In the genomic region with DNA sequence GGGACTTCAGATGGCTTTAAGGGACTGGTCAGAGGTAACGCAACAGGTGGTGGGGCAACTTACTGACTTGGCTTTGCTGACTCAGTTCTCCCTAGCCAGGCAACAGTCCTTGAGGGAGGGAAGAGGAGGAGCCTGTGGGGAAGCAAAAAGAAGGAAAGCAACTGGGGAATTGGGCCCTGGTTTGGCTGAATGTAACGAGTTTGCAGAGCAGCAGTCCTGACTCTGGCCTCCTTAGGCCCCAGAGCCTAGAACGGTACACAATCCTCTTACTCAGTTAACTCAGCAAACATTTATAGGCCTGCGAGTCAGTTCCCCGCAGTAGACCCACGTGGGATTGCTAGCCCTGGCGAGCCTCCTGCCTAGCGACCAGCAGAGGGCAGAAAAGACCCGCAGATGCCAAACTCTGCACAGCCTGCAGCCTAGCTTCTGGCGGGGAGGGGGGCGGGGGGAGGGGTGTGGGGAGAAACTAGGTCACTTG, we compare ENCODE assay signal across 8 mouse cellular contexts. TPM values are rescaled to one million over a fixed set of nuclear protein-coding genes. Genes with fewer than 3 reads are reported as not detected.
A peak's percentile ranks its signal among the peaks of the same experiment; 100 is the strongest.
DNase-seq lines count a peak whose midpoint lies in the region; ATAC-seq and TF ChIP-seq lines count a peak whose summit lies in the region.

No protein-coding gene starts in this region.

- WGBS in forebrain, embryonic 10.5 days: 0% methylated on average over 11 of the region's 11 CpGs
- 1% methylated on average over 11 of the region's 11 CpGs for WGBS in heart, embryonic 15.5 days
- WGBS in liver, embryonic 14.5 days (ENCODE audit: insufficient replicate concordance): 2% methylated on average over 11 of the region's 11 CpGs
- 1% methylated on average over 10 of the region's 11 CpGs for WGBS in neural tube, embryonic 11.5 days
- WGBS in stomach, postnatal 0 days: 3% methylated on average over 11 of the region's 11 CpGs

- peak; percentile 87 for TF ChIP-seq CTCF in brain, embryonic 14.5 days (IDR thresholded peaks at IDR 0.05; ENCODE audit: borderline replicate concordance, extremely low read depth, insufficient read depth, insufficient read length)
- peak; percentile 74 for TF ChIP-seq CTCF in liver, embryonic 14.5 days (IDR thresholded peaks at IDR 0.05; ENCODE audit: low read depth)
- TF ChIP-seq CTCF in stomach, postnatal 0 days (IDR thresholded peaks at IDR 0.05; ENCODE audit: low read depth): peak; percentile 80

- H3K36me3 ChIP-seq in forebrain, embryonic 10.5 days (replicated peaks): no peaks in the 10 kb centered on the region
- no peaks in the 10 kb centered on the region for H3K36me3 ChIP-seq in heart, embryonic 15.5 days
- H3K36me3 ChIP-seq in liver, embryonic 14.5 days (replicated peaks; ENCODE audit: control insufficient read depth, insufficient read depth, low read depth): no peaks in the 10 kb centered on the region
- no peaks in the 10 kb centered on the region for H3K36me3 ChIP-seq in neural tube, embryonic 11.5 days (ENCODE audit: control insufficient read depth, insufficient read depth, low read length)
- no peaks in the 10 kb centered on the region for H3K36me3 ChIP-seq in stomach, postnatal 0 days (ENCODE audit: control insufficient read depth, insufficient read depth, low read length)

- DNase-seq in CD4-positive helper T cell, adult 2 months (ENCODE audit: low read depth, low spot score): peak; percentile 71
- peak; percentile 81 for DNase-seq in brain, embryonic 14.5 days (ENCODE audit: low read depth)
- DNase-seq in forebrain, embryonic 10.5 days (ENCODE audit: extremely low spot score, low spot score): peak; percentile 80
- DNase-seq in kidney, postnatal 25 days: peak; percentile 77 to 86
- DNase-seq in liver, embryonic 14.5 days (ENCODE audit: low read depth in 3 of 3, low spot score in 3 of 3): peak in 1 of 3 experiments; percentile 19
- DNase-seq in neural tube, embryonic 11.5 days (ENCODE audit: low spot score): peak; percentile 78
- peak; percentile 85 for DNase-seq in stomach, postnatal 0 days (ENCODE audit: low spot score)

- peak overlapping the region; percentile 40; the same call in 1 of the 2 replicates for H3K27ac ChIP-seq in forebrain, embryonic 10.5 days
- H3K27ac ChIP-seq in heart, embryonic 15.5 days: no peak overlapping the region
- no peak overlapping the region for H3K27ac ChIP-seq in liver, embryonic 14.5 days
- H3K27ac ChIP-seq in neural tube, embryonic 11.5 days (ENCODE audit: low read depth, low read length): no peak overlapping the region
- no peak overlapping the region for H3K27ac ChIP-seq in stomach, postnatal 0 days (replicated peaks)

- no peak for TF ChIP-seq POLR2A in brain, embryonic 14.5 days (IDR thresholded peaks at IDR 0.05; ENCODE audit: borderline replicate concordance, extremely low read depth, insufficient read depth, insufficient read length, poor library complexity, severe bottlenecking)

- H3K9me3 ChIP-seq in forebrain, embryonic 10.5 days: no peaks in the 10 kb centered on the region
- H3K9me3 ChIP-seq in heart, embryonic 15.5 days (replicated peaks): no peaks in the 10 kb centered on the region
- H3K9me3 ChIP-seq in liver, embryonic 14.5 days (ENCODE audit: control insufficient read depth, low read length): no peaks in the 10 kb centered on the region
- H3K9me3 ChIP-seq in neural tube, embryonic 11.5 days (ENCODE audit: control insufficient read depth, low read length): no peaks in the 10 kb centered on the region
- no peaks in the 10 kb centered on the region for H3K9me3 ChIP-seq in stomach, postnatal 0 days (ENCODE audit: control insufficient read depth, low read length)

- peak overlapping the region; percentile 50 for H3K9ac ChIP-seq in heart, embryonic 15.5 days
- no peak overlapping the region for H3K9ac ChIP-seq in liver, embryonic 14.5 days (replicated peaks)
- H3K9ac ChIP-seq in neural tube, embryonic 11.5 days (ENCODE audit: low read length): no peak overlapping the region
- no peak overlapping the region for H3K9ac ChIP-seq in stomach, postnatal 0 days (ENCODE audit: low read length)

- peak overlapping the region; percentile 34 for H3K4me3 ChIP-seq in forebrain, embryonic 10.5 days
- H3K4me3 ChIP-seq in heart, embryonic 15.5 days: peak overlapping the region; percentile 31
- peak overlapping the region in 1 of 2 experiments; percentile 40; a peak in 1 of 4 replicates for H3K4me3 ChIP-seq in liver, embryonic 14.5 days (ENCODE audit: insufficient read depth in 1 of 2, low read depth in 2 of 2, low read length in 2 of 2)
- no peak overlapping the region for H3K4me3 ChIP-seq in neural tube, embryonic 11.5 days (ENCODE audit: low read depth, low read length)
- H3K4me3 ChIP-seq in stomach, postnatal 0 days (ENCODE audit: low read depth, low read length): no peak overlapping the region

- peaks cover 12% of the 10 kb centered on the region for H3K27me3 ChIP-seq in forebrain, embryonic 10.5 days (ENCODE audit: poor library complexity, severe bottlenecking)
- no peaks in the 10 kb centered on the region; the same call in 1 of the 2 replicates for H3K27me3 ChIP-seq in heart, embryonic 15.5 days
- H3K27me3 ChIP-seq in liver, embryonic 14.5 days (ENCODE audit: control insufficient read depth, insufficient read depth, low read length): no peaks in the 10 kb centered on the region
- H3K27me3 ChIP-seq in neural tube, embryonic 11.5 days (ENCODE audit: control insufficient read depth, insufficient read depth, low read length): no peaks in the 10 kb centered on the region
- H3K27me3 ChIP-seq in stomach, postnatal 0 days (ENCODE audit: control insufficient read depth, insufficient read depth, low read length): no peaks in the 10 kb centered on the region

- peak overlapping the region; percentile 60 for H3K4me2 ChIP-seq in heart, embryonic 15.5 days
- peak overlapping the region; percentile 4; the same call in 1 of the 2 replicates for H3K4me2 ChIP-seq in liver, embryonic 14.5 days (ENCODE audit: low read depth)
- H3K4me2 ChIP-seq in neural tube, embryonic 11.5 days (ENCODE audit: low read depth): no peak overlapping the region
- H3K4me2 ChIP-seq in stomach, postnatal 0 days (replicated peaks; ENCODE audit: low read depth): peak overlapping the region; percentile 31

- peaks cover 29% of the 10 kb centered on the region for H3K4me1 ChIP-seq in forebrain, embryonic 10.5 days
- peaks cover 15% of the 10 kb centered on the region for H3K4me1 ChIP-seq in heart, embryonic 15.5 days (replicated peaks)
- H3K4me1 ChIP-seq in liver, embryonic 14.5 days (replicated peaks; ENCODE audit: control insufficient read depth in 2 of 2, insufficient read depth in 2 of 2, low read length in 1 of 2): no peaks in the 10 kb centered on the region; a peak in 1 of 4 replicates
- no peaks in the 10 kb centered on the region for H3K4me1 ChIP-seq in neural tube, embryonic 11.5 days (ENCODE audit: control insufficient read depth, insufficient read depth, low read length)
- no peaks in the 10 kb centered on the region for H3K4me1 ChIP-seq in stomach, postnatal 0 days (replicated peaks; ENCODE audit: control insufficient read depth, insufficient read depth)

- peak; percentile 78 for ATAC-seq in heart, embryonic 15.5 days (replicated peaks; ENCODE audit: insufficient number of reproducible peaks, insufficient read depth, low FRiP score, low read depth)
- ATAC-seq in liver, embryonic 14.5 days (ENCODE audit: insufficient read depth): peak; percentile 67; the same call in 1 of the 2 replicates
- ATAC-seq in neural tube, embryonic 11.5 days (ENCODE audit: insufficient read depth, low FRiP score, low TSS enrichment): peak; percentile 88
- ATAC-seq in stomach, postnatal 0 days (ENCODE audit: low FRiP score, low TSS enrichment): peak; percentile 94

- TF ChIP-seq EP300 in liver, embryonic 14.5 days (IDR thresholded peaks at IDR 0.05; ENCODE audit: low read depth): no peak
- no peak for TF ChIP-seq EP300 in stomach, postnatal 0 days (optimal IDR thresholded peaks at IDR 0.05)

RNA-seq across cellular contexts. Expression of gene Rbm15, which starts 23.5 kb away (rescaled TPM):
- 5.2 and 8.3 TPM in 2 replicates for polyA plus RNA-seq in brain, embryonic 14.5 days (2012; rRNA removed)
- 18.2 and 19.9 TPM in 2 replicates for polyA plus RNA-seq in forebrain, embryonic 10.5 days (2016; fragmentation: Nextera tagmentation; extraction: Ambion mirVana)
- 10.6 and 10.9 TPM in 2 replicates for polyA plus RNA-seq in heart, embryonic 15.5 days (2015; fragmentation: Nextera tagmentation; extraction: Ambion mirVana)
- 3.4 and 4.8 TPM in 2 replicates for polyA plus RNA-seq in liver, embryonic 14.5 days (2012; rRNA removed)
- polyA plus RNA-seq in liver, embryonic 14.5 days (2014; fragmentation: Nextera tagmentation; extraction: Ambion mirVana): 8.7 and 9.0 TPM in 2 replicates
- 17.2 and 18.3 TPM in 2 replicates for polyA plus RNA-seq in neural tube, embryonic 11.5 days (2014; fragmentation: Nextera tagmentation; extraction: Ambion mirVana)
- polyA plus RNA-seq in stomach, postnatal 0 days (2015; fragmentation: Nextera tagmentation; extraction: Ambion mirVana): 6.0 and 6.6 TPM in 2 replicates

Comparison
In these comparisons a context has a peak if more than half of its experiments do, and no peak if none do; other contexts are left out.
1. H3K4me3 ChIP-seq: peak in forebrain, embryonic 10.5 days (single experiment) and heart, embryonic 15.5 days (single experiment); none in neural tube, embryonic 11.5 days (single experiment) and stomach, postnatal 0 days (single experiment).
2. Peak in every context shown above with its lines, with median percentiles within 50 percentile points of each other: CTCF ChIP-seq and ATAC-seq.